Mouse (Mus musculus): ENCODE measurements at regions not wholly inside any gene's neighbourhood (a gene's known extent, or its start where the extent isn't known, plus 50 kb on each side); places are given as distances from the start of the nearest gene placed in this dataset.

- no peak for ATAC-seq
These were observed 216.8 kb downstream of the Sp3 start for GRCm38 (mm10) chr2:72763454-72763853.

DNA sequence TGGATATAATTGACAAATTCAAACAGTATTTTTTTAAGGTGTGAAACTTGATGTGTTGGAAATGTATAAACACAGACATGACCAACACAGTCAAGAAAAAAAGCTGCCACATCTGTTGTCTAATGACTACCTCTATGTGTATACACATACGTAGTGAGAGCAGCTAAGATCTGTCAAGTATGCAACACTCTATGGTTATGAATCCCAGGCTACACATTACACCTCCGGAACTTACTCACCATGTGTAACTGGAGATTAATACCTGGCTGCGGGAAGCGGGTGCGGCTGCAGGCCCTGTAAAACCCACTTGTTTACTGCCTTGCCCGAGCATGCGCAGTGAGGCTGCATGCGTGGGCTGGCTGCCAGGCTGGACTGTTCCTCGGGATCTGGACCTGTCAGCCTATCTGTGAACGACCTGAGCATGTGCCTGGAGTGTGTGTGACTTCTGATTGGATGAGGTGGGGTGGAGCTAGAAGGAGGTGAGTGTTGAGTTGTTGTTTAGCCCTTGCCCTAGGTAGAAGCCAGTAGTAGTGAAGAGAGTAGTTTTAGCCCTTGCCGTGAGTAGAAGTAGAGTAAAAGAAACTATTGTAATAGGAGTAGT, 211.1 kb downstream of the Sp3 start:
- ATAC-seq, result no peak

DNA sequence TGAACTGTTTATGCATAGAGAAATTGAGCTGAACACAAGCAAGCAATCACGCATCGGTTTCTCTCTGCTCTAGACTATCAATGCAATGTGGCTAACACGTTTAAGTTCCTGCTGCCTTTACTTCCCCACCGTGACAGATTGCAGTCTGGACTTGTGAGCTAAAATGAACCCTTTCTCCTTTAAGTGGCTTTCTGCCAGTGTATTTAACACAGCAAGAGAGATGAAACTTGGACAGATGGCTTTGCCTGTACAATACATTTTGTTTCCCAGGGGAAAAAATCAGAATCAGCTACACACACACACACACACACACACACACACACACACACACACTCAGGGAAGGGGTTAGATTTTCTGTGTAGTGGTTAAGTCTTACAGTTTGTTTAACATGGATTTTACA, 206.8 kb downstream of the Sp3 start:
- ATAC-seq, result no peak

- peak; percentile 43 for ATAC-seq
These were observed 202.9 kb downstream of the Sp3 start for GRCm38 (mm10) chr2:72777330-72777729.

- ATAC-seq, result no peak
These were observed 202.3 kb downstream of the Sp3 start for GRCm38 (mm10) chr2:72777806-72778510.

GRCm38 (mm10) chr2:72779268-72780163, 200.7 kb downstream of the Sp3 start:
- no peak for ATAC-seq

DNA sequence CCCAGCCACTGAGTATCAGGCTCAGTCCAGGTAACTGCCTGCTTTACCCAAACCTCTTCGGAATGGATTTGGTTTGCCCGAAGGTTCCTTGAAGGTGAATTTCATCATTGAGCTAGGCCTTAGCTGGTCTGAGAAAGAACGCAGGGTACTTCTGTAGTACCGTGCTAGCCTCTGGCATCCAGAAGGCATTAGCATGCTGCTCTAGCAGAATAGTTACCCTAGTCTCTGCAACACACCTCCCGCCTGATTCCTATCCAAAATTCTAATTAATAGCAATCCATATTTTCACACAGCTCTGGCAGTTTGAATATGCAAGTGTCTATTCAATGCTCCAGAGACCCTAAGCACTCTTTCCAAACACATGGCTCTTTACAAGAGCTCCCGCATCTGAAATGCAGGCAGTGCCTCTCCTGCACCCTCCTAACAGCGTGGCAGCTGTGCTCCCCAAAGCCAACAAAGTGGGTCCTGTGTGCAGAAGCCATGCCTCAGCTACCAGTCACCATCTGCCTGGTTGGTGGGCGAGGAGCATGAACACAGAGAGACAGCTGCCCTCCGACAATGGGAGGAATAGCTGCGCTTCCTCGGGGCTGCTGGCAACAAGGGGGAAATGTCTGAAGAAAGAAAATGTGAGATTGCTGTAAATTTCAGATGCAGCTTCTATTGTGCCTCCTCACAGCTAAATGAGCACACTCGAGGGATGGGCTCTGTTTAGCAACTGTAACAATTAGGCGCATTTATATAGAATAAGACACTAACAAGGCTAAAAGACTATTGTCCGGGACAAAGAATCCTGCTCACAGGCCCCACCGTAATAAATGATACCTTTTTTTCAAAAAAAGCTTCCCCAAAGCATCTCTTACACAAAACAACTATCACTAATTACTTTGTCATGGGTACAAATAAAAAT, 198.6 kb downstream of the Sp3 start:
- ATAC-seq, result no peak

DNA sequence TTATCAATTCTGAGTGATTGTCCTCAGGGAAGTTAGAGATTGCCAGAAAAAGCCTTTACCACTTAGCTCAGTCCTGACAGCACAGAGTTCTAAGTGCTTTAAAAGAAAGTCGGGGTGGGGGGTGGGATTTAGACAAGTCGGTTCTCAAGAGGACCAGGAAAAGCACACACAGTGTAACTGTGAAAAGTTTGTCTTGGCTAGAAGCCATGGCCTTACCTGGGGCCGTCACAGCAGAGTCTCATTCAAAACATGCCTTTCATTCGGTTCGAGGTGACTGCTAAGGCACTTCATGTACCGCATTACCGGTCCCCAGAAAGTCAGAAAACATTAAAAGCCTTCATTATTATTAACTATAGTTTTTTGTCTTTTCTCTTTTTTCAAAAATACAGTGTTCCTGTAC, 197.9 kb downstream of the Sp3 start:
- ATAC-seq, result no peak

- no peak for ATAC-seq
These were observed 194.7 kb downstream of the Sp3 start for GRCm38 (mm10) chr2:72785365-72786043.

DNA sequence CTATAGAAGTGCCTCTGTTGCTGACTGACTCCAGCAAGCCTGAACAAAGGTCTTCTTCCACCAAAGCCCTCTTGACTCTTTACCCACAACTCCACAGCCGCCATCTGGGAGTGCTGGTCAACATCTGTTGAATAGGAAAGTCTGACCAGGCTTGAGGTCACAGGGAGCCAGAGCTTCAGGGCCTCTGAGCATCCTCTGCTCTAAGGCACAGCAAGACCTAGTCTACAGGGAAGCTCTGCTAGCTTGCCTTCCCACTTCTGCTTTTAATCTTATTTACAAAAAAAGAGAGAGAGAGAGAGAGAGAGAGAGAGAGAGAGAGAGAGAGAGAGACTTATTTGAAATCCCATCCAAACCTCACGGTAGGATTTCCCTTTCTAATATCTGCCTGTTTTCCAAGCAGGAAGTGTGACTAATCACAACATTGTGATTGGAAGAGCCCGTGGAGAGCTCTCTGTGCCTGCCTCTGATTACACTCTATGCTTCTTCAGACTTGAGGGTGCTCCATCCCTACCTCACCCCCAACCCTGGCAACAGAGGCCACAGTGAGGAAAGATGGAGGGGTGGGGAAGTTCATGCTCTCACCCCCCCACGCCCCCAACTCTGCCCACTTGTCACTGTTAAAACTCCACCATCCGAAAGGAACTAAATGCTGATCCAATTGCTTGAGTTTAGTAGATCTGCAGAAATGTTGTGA, 194.1 kb downstream of the Sp3 start:
- ATAC-seq, result no peak

- no peak for ATAC-seq
These were observed 192.6 kb downstream of the Sp3 start for GRCm38 (mm10) chr2:72787616-72788015.

DNA sequence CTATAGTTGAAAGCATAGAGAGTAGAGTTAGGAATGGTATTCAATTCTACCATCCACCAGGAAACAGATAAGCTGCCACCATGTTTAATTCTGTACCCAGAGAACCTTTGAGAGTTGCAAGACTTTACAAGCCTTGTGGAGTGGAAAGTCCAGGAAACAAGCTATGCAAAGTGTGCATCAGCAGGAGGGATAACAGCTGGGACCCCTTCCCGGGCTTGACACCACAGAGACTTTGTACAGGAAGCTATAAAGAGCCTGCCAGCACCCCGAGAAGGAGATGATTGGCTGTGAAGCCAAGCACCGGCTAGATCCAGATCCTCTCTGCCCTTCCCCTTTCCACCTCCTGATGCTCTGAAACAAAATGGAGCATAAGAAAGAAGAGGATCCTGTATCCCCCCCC, 188.8 kb downstream of the Sp3 start:
- ATAC-seq, result no peak

DNA sequence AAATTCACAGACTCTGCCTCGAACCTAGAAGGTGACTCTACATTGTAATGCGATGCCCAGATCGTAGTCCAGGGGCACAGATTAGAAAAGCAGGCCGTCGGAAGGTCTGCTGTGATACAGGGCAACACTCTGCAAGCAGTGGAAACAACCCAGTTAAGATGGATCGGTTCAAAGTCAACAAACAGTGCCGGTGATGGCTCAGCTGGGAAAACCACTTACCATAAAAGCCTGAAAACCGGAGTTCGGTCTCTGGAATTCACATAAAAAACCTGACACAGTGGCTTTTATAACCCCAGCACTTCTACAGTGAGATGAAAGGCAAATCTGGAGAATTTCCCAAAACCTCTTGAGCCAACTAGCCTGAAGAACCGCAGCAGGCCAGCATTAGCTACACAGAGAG, 186.8 kb downstream of the Sp3 start:
- no peak for ATAC-seq

DNA sequence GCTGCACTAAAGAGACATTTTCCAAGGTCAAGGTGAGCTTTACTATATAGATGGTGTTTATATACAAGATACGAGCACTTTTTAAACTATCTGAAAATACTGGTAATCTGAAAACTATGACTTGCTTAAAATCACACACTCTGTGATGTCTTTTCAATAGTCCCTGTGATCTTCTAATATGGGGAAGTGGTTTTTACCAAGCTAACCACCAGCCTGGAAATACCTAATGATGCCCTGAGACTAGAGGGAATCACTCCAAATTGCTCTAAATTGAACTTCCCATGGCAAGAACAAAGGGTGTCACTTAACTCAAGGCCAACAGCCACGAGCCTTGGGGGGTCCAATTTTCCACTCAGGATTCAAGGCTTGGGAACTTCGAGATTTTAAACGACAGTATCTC, 185.7 kb downstream of the Sp3 start:
- no peak for ATAC-seq

GRCm38 (mm10) chr2:72797002-72797718, 183.1 kb downstream of the Sp3 start:
- ATAC-seq, result no peak

DNA sequence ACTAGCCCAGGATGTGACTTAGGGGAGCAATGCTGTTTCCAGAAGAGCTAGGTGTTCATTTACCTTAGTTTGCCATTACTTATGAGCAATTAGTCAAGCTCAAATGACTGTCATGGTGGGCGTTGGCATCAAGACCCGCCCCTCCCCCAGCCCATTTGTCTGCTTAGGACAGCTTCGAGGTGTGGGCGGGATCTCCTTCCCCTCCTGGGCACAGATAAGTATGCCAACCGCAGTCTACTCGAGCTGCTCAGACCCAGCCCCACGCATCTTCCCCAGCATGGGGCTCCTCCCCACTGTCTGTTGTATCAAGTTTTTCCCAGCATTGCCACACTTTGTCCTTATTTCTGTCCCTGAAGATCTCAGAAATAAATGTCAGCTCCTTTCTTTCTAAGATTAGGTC, 179.6 kb downstream of the Sp3 start:
- no peak for ATAC-seq

GRCm38 (mm10) chr2:72813282-72813974, 166.8 kb downstream of the Sp3 start:
- ATAC-seq, result no peak

- ATAC-seq, result no peak
These were observed 155.0 kb downstream of the Sp3 start for GRCm38 (mm10) chr2:72825251-72825650.

DNA sequence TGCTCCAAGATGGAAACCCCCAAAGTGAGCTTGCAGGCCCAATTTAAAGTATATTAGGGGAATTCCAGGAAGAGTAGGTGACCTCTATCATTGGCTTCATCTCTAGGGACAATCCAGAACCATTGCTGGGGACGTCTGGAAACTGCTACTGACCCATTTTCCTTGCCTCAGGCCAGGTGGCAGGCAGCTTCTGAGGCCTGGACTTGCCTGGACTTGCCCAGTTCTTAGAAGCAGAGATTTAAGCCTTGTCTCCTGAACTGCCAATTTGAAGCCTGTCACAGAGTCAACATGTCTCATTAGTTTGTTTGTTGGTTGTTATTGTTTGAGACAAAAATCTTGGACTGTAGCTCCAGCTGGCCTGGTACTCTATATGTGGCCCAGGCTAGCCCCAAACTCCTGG, 151.1 kb downstream of the Sp3 start:
- ATAC-seq, result no peak

GRCm38 (mm10) chr2:72832770-72833169, 147.5 kb downstream of the Sp3 start:
- ATAC-seq, result no peak
